Mouse (Mus musculus) neural tube, embryonic 14.5 days (tissue): Measurements from ENCODE around the gene Pdss2. TPM values are rescaled to one million over a fixed set of nuclear protein-coding genes. Genes with fewer than 3 reads are reported as not detected.

Experiments used
- ATAC-seq: fragments of 200-750 bp; cut with Nextera tagmentation; 2 replicates; pipeline ENCODE4 v1.8.0; 2017; ENCODE audit warnings: low read depth, mild to moderate bottlenecking, moderate TSS enrichment, moderate library complexity
- H3K27ac ChIP-seq: fragments of 300-500 bp; sonication (generic); 2 replicates; pipeline ENCODE4 v1.5.1; 2014; ENCODE audit warnings: low read depth, mild to moderate bottlenecking, control low read depth, low read length, moderate library complexity, mixed read lengths
- H3K27me3 ChIP-seq: fragments of 300-500 bp; sonication (generic); 2 replicates; pipeline ENCODE4 v1.6.1; 2014; ENCODE audit warnings: low read length; ENCODE audit not compliant: control insufficient read depth, insufficient read depth
- H3K36me3 ChIP-seq: fragments of 300-500 bp; sonication (generic); 2 replicates; pipeline ENCODE4 v1.6.1; 2014; ENCODE audit warnings: low read length, mixed read lengths; ENCODE audit not compliant: control insufficient read depth, insufficient read depth
- H3K4me1 ChIP-seq: fragments of 300-500 bp; sonication (generic); 2 replicates; pipeline ENCODE4 v1.6.1; 2014; ENCODE audit warnings: low read length; ENCODE audit not compliant: control insufficient read depth, insufficient read depth
- H3K4me2 ChIP-seq: fragments of 300-500 bp; sonication (generic); 2 replicates; pipeline ENCODE4 v1.6.1; 2014; ENCODE audit warnings: mild to moderate bottlenecking, low read depth, low read length, control low read depth
- H3K4me3 ChIP-seq: fragments of 300-500 bp; sonication (generic); 2 replicates; pipeline ENCODE4 v1.5.1; 2014; ENCODE audit warnings: low read depth, low read length, control low read depth, mixed read lengths
- H3K9ac ChIP-seq: fragments of 300-500 bp; sonication (generic); replicated peaks from 2 replicates; pipeline ENCODE4 v1.6.1; 2014; ENCODE audit warnings: low read depth, mild to moderate bottlenecking, control low read depth, low read length, mixed read lengths
- H3K9me3 ChIP-seq: fragments of 300-500 bp; sonication (generic); 2 replicates; pipeline ENCODE4 v1.6.1; 2016; ENCODE audit warnings: low read length; ENCODE audit not compliant: control insufficient read depth
- WGBS: fragments of 180-500 bp; shearing (Covaris S2); extraction: QIAGEN DNeasy Blood & Tissue Kit; methylation state at CpG from one replicate; pipeline ENCODE4 v1.1.7; 2014; 5-methylcytosine and 5-hydroxymethylcytosine counted together
- polyA plus RNA-seq: library from polyadenylated mRNA; unstranded; fragments of >200 nt; fragmentation: Nextera tagmentation; extraction: Ambion mirVana; gene quantifications from 2 replicates; pipeline ENCODE4 v1.2.1, GENCODE M21; 2014

The Pdss2 gene
- polyA plus RNA-seq, 1 experiment from 2014 or later, result 17.3 TPM

DNA sequence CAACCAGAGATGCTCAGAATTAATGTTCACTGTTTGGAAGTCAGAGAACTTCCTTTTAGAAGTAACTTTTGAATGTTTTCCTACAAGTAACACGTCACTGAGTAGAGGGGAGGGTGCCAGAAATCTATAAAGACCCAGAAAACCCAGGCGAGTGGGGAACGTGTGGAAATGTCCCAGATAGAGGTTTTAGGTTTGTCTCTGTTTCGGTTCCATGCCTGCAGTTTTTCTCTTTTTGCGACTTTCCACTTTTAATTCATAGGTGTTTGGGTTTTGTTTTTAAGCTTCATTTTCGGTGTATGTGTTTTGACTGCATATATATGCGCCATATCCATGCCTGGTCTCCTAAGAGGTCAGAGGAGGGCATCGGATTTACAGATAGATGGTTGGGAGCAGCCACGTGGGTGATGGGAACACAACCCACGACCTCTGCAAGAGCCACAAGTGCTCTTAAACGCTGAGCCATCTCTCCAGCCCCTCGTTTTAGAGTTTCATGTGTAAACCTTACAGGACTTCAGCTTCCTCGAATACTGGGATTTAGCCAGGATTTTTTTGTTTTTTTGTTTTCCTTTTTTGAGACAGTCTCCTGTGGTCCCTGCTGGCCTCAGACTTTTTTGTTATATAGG lies 259.1 kb downstream of the Pdss2 start:
- 5% methylated on average over 13 of the region's 13 CpGs for WGBS
- H3K9ac ChIP-seq, result peak overlapping the region; percentile 97; the same call in 1 of the 2 replicates
- no peak overlapping the region for H3K27ac ChIP-seq
- no peaks in the 10 kb centered on the region for H3K36me3 ChIP-seq
- ATAC-seq, result no peak
- no peaks in the 10 kb centered on the region for H3K27me3 ChIP-seq
- H3K9me3 ChIP-seq, result no peaks in the 10 kb centered on the region
- H3K4me3 ChIP-seq, result peak overlapping the region; percentile 92
- peak overlapping the region; percentile 98 for H3K4me2 ChIP-seq
- peaks cover 20% of the 10 kb centered on the region; the same call in 1 of the 2 replicates for H3K4me1 ChIP-seq

- Histone ChIP-seq H3K27me3 (no peaks in the 10 kb centered on the region), H3K4me3 (no peak overlapping the region), H3K27ac (no peak overlapping the region), H3K9me3 (no peaks in the 10 kb centered on the region), H3K9ac (no peak overlapping the region), H3K4me2 (no peak overlapping the region), H3K4me1 (peaks cover 20% of the 10 kb centered on the region; the same call in 1 of the 2 replicates), H3K36me3 (no peaks in the 10 kb centered on the region)
- WGBS, result 48% methylated on average over 4 of the region's 4 CpGs
- no peak for ATAC-seq
Measured at GRCm38 (mm10) chr10:43481179-43481578, 259.9 kb downstream of the Pdss2 start.

GRCm38 (mm10) chr10:43482021-43482420 lies 260.7 kb downstream of the Pdss2 start:
- Histone ChIP-seq H3K36me3 (no peaks in the 10 kb centered on the region), H3K4me1 (peaks cover 20% of the 10 kb centered on the region; the same call in 1 of the 2 replicates), H3K9ac (no peak overlapping the region), H3K27ac (no peak overlapping the region), H3K4me3 (no peak overlapping the region), H3K27me3 (no peaks in the 10 kb centered on the region), H3K4me2 (no peak overlapping the region), H3K9me3 (no peaks in the 10 kb centered on the region)
- WGBS, result 82% methylated on average over 5 of the region's 5 CpGs
- no peak for ATAC-seq

DNA sequence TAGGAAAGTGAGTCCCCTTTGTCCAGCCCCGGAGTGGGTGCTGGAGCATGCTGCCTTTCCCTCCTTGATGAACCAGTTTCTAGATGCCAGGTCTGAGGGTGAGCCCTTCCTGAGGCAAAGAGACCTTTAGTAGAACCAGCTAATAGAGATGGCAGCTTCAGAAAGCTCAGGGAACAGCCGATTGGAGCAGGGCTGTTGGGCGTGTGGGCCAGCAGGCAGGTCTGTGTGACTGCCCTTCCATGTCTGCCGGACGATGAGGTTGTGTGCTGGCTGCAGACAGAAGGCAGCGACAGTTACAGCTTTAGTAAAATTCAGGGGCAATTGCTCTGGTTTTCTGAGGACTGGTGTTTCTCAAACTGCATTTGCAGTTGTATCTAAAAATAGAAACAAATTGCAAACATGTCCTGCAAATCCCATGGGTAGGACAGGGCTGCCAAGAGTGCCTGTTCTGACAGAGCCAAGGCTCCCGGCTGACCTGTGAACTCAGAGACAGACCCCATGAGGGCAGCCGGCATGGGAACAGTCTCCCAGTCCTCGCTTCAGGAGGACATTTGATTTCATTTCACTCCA lies 262.2 kb downstream of the Pdss2 start:
- H3K4me2 ChIP-seq, result no peak overlapping the region
- no peaks in the 10 kb centered on the region for H3K27me3 ChIP-seq
- H3K36me3 ChIP-seq, result no peaks in the 10 kb centered on the region
- H3K4me1 ChIP-seq, result peaks cover 11% of the 10 kb centered on the region; the same call in 1 of the 2 replicates
- WGBS, result 46% methylated on average over 9 of the region's 9 CpGs
- ATAC-seq, result no peak
- H3K9ac ChIP-seq, result no peak overlapping the region
- no peak overlapping the region for H3K4me3 ChIP-seq
- H3K27ac ChIP-seq, result 0 out of 2 replicates have a peak overlapping the region, but pooled peaks have one; percentile 6
- no peaks in the 10 kb centered on the region for H3K9me3 ChIP-seq

GRCm38 (mm10) chr10:43485751-43486268 lies 264.5 kb downstream of the Pdss2 start:
- Histone ChIP-seq H3K27me3 (no peaks in the 10 kb centered on the region), H3K9me3 (no peaks in the 10 kb centered on the region), H3K27ac (no peak overlapping the region), H3K4me2 (no peak overlapping the region), H3K36me3 (no peaks in the 10 kb centered on the region), H3K4me3 (no peak overlapping the region), H3K4me1 (peaks cover 5% of the 10 kb centered on the region; the same call in 1 of the 2 replicates), H3K9ac (no peak overlapping the region)
- no peak for ATAC-seq
- 89% methylated on average over 6 of the region's 6 CpGs for WGBS

DNA sequence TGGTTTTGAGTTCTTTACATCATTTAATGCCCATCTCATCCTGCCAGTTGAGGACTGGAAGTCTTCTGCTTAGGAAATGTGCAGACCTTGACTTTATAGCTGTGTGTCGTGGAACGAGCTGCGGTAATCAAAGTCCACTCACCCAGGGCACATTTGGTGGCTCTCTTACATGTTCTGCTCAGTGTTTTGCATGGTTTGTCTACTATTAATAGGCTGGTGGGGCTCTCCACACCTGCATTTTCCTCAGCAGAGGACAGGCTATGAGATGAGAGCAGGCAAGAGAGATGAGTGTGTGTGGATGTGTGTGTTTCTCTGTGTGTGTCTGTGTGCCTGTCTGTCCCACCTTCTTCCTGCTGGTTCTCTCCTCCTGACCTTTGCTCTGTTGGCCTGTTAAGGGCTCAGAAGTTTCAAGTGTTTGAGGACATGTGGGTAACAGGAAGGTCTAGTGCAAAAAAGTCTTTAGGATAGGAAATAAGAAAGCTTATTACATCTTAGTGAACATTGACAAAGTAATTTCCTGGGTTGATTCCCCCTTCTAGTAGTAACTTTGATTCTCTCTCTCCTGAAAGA lies 266.2 kb downstream of the Pdss2 start:
- Histone ChIP-seq H3K27me3 (no peaks in the 10 kb centered on the region), H3K4me1 (peaks cover 5% of the 10 kb centered on the region; the same call in 1 of the 2 replicates), H3K4me3 (no peak overlapping the region), H3K36me3 (no peaks in the 10 kb centered on the region), H3K27ac (no peak overlapping the region), H3K4me2 (no peak overlapping the region), H3K9me3 (no peaks in the 10 kb centered on the region), H3K9ac (no peak overlapping the region)
- no peak for ATAC-seq
- 70% methylated on average over 3 of the region's 3 CpGs for WGBS

DNA sequence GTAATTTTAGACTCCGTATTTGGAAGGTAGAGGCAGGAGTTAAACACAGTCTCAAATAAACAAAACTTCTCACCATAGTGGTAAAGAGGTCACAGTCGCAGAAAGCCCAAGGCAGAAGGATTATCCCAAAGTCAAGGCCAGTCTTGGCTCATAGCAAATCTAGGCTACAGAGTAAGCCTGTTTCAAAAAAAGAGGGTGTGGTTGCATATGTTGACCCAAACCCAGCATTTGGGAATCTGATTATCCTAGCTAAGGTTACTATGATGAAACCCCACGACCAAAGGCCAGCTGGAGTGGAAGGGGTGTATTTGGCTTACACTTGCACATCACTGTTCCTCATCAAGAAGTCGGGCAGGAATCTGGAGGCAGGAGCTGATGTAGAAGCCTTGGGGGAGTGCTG lies 267.0 kb downstream of the Pdss2 start:
- Histone ChIP-seq H3K36me3 (no peaks in the 10 kb centered on the region), H3K9me3 (no peaks in the 10 kb centered on the region), H3K4me1 (peaks cover 5% of the 10 kb centered on the region; the same call in 1 of the 2 replicates), H3K4me3 (no peak overlapping the region), H3K27me3 (no peaks in the 10 kb centered on the region), H3K4me2 (no peak overlapping the region), H3K27ac (no peak overlapping the region), H3K9ac (no peak overlapping the region)
- no peak for ATAC-seq
- 91% methylated on average over 4 of the region's 4 CpGs for WGBS

DNA sequence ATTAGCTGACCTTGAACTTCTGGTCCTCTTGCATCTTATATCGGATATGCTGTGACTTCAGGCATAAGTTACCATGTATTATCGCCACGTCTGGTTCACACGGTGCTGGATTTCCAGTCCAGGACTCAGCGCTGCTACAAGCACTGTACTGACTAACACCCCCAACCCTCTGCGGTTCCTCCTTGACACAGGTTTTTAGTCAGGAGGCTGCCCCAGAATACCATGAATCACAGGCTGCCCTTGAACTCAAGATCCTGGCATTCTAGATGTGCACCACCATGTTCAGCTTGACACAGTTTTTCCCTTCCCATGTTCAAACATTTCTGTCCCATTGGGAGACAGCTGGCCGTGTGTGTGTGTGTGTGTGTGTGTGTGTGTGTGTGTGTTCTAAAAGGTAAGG lies 267.9 kb downstream of the Pdss2 start:
- H3K27me3 ChIP-seq, result no peaks in the 10 kb centered on the region
- ATAC-seq, result no peak
- no peaks in the 10 kb centered on the region for H3K9me3 ChIP-seq
- H3K4me3 ChIP-seq, result no peak overlapping the region
- H3K4me2 ChIP-seq, result no peak overlapping the region
- no peak overlapping the region for H3K27ac ChIP-seq
- WGBS, result 89% methylated on average over 7 of the region's 7 CpGs
- no peaks in the 10 kb centered on the region for H3K4me1 ChIP-seq
- no peaks in the 10 kb centered on the region for H3K36me3 ChIP-seq
- H3K9ac ChIP-seq, result no peak overlapping the region

DNA sequence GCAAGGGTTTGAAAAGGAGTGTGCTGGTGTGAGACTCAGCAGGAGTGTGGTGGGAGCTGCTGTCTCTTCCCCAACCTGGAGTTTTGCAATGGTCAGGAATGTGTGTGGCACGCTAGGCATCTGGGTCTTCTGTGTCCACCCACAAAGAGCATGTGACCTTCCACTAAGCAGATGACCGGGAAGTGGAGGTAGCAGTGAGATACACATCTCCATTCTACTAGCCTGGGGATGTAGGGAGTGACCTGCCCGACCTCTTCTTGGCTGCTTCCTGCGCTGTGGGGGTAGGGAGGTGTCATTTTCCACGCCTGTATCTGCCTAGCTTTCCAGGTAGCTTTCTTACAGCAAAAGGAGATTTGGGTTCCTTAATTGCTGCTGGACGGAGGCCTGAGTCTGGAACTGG lies 268.3 kb downstream of the Pdss2 start:
- no peaks in the 10 kb centered on the region for H3K9me3 ChIP-seq
- no peaks in the 10 kb centered on the region for H3K4me1 ChIP-seq
- no peaks in the 10 kb centered on the region for H3K27me3 ChIP-seq
- H3K4me3 ChIP-seq, result no peak overlapping the region
- H3K27ac ChIP-seq, result no peak overlapping the region
- no peak overlapping the region for H3K4me2 ChIP-seq
- no peaks in the 10 kb centered on the region for H3K36me3 ChIP-seq
- no peak for ATAC-seq
- 61% methylated on average over 6 of the region's 6 CpGs for WGBS
- no peak overlapping the region for H3K9ac ChIP-seq
